Mouse (Mus musculus) lung, embryonic 16.5 days (tissue): Measurements from ENCODE around the gene Olfr1275. TPM values are rescaled to one million over a fixed set of nuclear protein-coding genes. Genes with fewer than 3 reads are reported as not detected.

Experiments used
- ATAC-seq: fragments of 200-750 bp; cut with Nextera tagmentation; 2 replicates; pipeline ENCODE4 v1.8.0; 2017; ENCODE audit warnings: low read depth, mild to moderate bottlenecking, moderate library complexity
- H3K27ac ChIP-seq: fragments of 300-500 bp; sonication (generic); 2 replicates; pipeline ENCODE4 v1.5.1; 2014; ENCODE audit warnings: mild to moderate bottlenecking, control low read depth, low read length
- H3K27me3 ChIP-seq: fragments of 300-500 bp; sonication (generic); 2 replicates; pipeline ENCODE4 v1.6.1; 2014; ENCODE audit warnings: low read depth, low read length, mixed read lengths; ENCODE audit not compliant: control insufficient read depth, insufficient read depth
- H3K36me3 ChIP-seq: fragments of 300-500 bp; sonication (generic); 2 replicates; pipeline ENCODE4 v1.6.1; 2014; ENCODE audit warnings: low read length; ENCODE audit not compliant: control insufficient read depth, insufficient read depth
- H3K4me1 ChIP-seq: fragments of 300-500 bp; sonication (generic); replicated peaks from 2 replicates; pipeline ENCODE4 v1.6.1; 2014; ENCODE audit warnings: low read length, mixed read lengths; ENCODE audit not compliant: control insufficient read depth, insufficient read depth
- H3K4me2 ChIP-seq: fragments of 300-500 bp; sonication (generic); 2 replicates; pipeline ENCODE4 v1.6.1; 2014; ENCODE audit warnings: low read depth, low read length, control low read depth
- H3K4me3 ChIP-seq: fragments of 300-500 bp; sonication (generic); 2 replicates; pipeline ENCODE4 v1.5.1; 2014; ENCODE audit warnings: mild to moderate bottlenecking, low read length, control low read depth
- H3K9ac ChIP-seq: fragments of 300-500 bp; sonication (generic); 2 replicates; pipeline ENCODE4 v1.6.1; 2014; ENCODE audit warnings: low read length, control low read depth
- H3K9me3 ChIP-seq: fragments of 300-500 bp; sonication (generic); 2 replicates; pipeline ENCODE4 v1.6.1; 2016; ENCODE audit warnings: low read length; ENCODE audit not compliant: control insufficient read depth
- WGBS: fragments of 180-500 bp; shearing (Covaris S2); extraction: QIAGEN DNeasy Blood & Tissue Kit; methylation state at CpG from one replicate; pipeline ENCODE4 v1.1.7; 2014; 5-methylcytosine and 5-hydroxymethylcytosine counted together
- polyA plus RNA-seq: library from polyadenylated mRNA; unstranded; fragments of >200 nt; fragmentation: Nextera tagmentation; extraction: Ambion mirVana; gene quantifications from 2 replicates; pipeline ENCODE4 v1.2.1, GENCODE M21; 2015

Olfr1275 gene
- not detected in 2 replicates for polyA plus RNA-seq

- ATAC-seq: no peak
- H3K36me3 ChIP-seq: no peaks in the 10 kb centered on the region
- no peak within 1 kb of the TSS for H3K9ac ChIP-seq
- 78% methylated on average over 1 of the region's 1 CpGs for WGBS
- no peaks in the 10 kb centered on the region for H3K9me3 ChIP-seq
- no peaks in the 10 kb centered on the region for H3K4me1 ChIP-seq
- no peak within 1 kb of the TSS for H3K4me3 ChIP-seq
- no peak within 1 kb of the TSS for H3K4me2 ChIP-seq
- H3K27ac ChIP-seq: no peak within 1 kb of the TSS
- no peaks in the 10 kb centered on the region for H3K27me3 ChIP-seq
Measured at GRCm38 (mm10) chr2:111235186-111235585, at the start of gene Olfr1275. Gene Olfr1275, minus strand, starts transcription at chr2:111235286.

DNA sequence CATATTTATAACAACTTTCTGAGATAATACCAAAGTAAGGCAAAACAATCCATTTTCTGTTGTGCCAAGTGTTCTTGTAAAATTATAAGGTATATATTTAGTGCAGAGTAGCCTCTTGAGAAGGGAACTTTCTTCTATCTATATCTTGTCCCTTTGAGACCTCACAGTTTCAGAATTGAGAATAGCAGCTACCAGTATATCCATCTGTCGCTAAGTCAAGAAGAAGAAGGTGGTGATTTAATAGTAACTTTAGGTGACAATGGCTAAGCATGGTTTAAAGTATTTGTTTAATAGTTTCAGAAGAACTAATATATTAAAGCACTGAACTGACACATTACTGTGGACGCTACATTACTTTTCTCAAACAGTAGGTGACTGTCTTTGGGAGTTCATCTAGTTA lies 38.9 kb upstream of the Olfr1275 start, which contains the start of gene Olfr1277:
Gene Olfr1277 (minus strand): TSS at position 101 of the 400 bp plus-strand sequence.
- H3K4me2 ChIP-seq: no peak within 1 kb of the TSS
- H3K4me1 ChIP-seq: no peaks in the 10 kb centered on the region
- no peak within 1 kb of the TSS for H3K4me3 ChIP-seq
- ATAC-seq: no peak
- no peak within 1 kb of the TSS for H3K9ac ChIP-seq
- 81% methylated on average over 2 of the region's 2 CpGs for WGBS
- H3K9me3 ChIP-seq: peaks cover 2% of the 10 kb centered on the region
- H3K27ac ChIP-seq: no peak within 1 kb of the TSS
- no peaks in the 10 kb centered on the region for H3K36me3 ChIP-seq
- no peaks in the 10 kb centered on the region for H3K27me3 ChIP-seq

GRCm38 (mm10) chr2:111254216-111254615 lies 19.1 kb upstream of the Olfr1275 start, which contains the start of gene Olfr1276:
Gene Olfr1276, plus strand, starts transcription at chr2:111254516.
- H3K36me3 ChIP-seq: no peaks in the 10 kb centered on the region
- no peak within 1 kb of the TSS for H3K9ac ChIP-seq
- no peaks in the 10 kb centered on the region for H3K9me3 ChIP-seq
- no peaks in the 10 kb centered on the region for H3K4me1 ChIP-seq
- H3K4me2 ChIP-seq: no peak within 1 kb of the TSS
- H3K27ac ChIP-seq: no peak within 1 kb of the TSS
- ATAC-seq: no peak
- H3K4me3 ChIP-seq: no peak within 1 kb of the TSS
- no peaks in the 10 kb centered on the region for H3K27me3 ChIP-seq

GRCm38 (mm10) chr2:111229502-111229901 lies 5.6 kb downstream of the Olfr1275 start, which contains the start of gene 4930430A15Rik:
Gene 4930430A15Rik, minus strand, starts transcription at chr2:111229602.
- no peak within 1 kb of the TSS for H3K4me3 ChIP-seq
- 77% methylated on average over 6 of the region's 6 CpGs for WGBS

GRCm38 (mm10) chr2:111182068-111182467 lies 53.0 kb downstream of the Olfr1275 start:
- H3K4me3 ChIP-seq: no peak overlapping the region
- H3K4me2 ChIP-seq: no peak overlapping the region
- no peak overlapping the region for H3K9ac ChIP-seq
- no peak for ATAC-seq
- no peaks in the 10 kb centered on the region for H3K27me3 ChIP-seq
- WGBS: 94% methylated on average over 11 of the region's 11 CpGs
- no peaks in the 10 kb centered on the region for H3K36me3 ChIP-seq
- no peak overlapping the region for H3K27ac ChIP-seq
- no peaks in the 10 kb centered on the region for H3K9me3 ChIP-seq
- no peaks in the 10 kb centered on the region for H3K4me1 ChIP-seq

More at GRCm38 (mm10) chr2:111229502-111229901, 5.6 kb downstream of the Olfr1275 start, which contains the start of gene 4930430A15Rik:
- Histone ChIP-seq H3K4me1 (no peaks in the 10 kb centered on the region), H3K27me3 (no peaks in the 10 kb centered on the region), H3K27ac (no peak within 1 kb of the TSS), H3K4me2 (no peak within 1 kb of the TSS), H3K9me3 (no peaks in the 10 kb centered on the region), H3K9ac (no peak within 1 kb of the TSS), H3K36me3 (no peaks in the 10 kb centered on the region)
- no peak for ATAC-seq

Other genes starting within 250 kb of the Olfr1275 start
- gene Gm13941, start 129.3 kb downstream of the Olfr1275 start, polyA plus RNA-seq: not detected in 2 replicates
- not detected in 2 replicates for gene Gm15130, start 82.3 kb downstream of the Olfr1275 start, polyA plus RNA-seq
- not detected in 2 replicates for gene 4930430A15Rik, start 5.7 kb downstream of the Olfr1275 start, polyA plus RNA-seq
- not detected in 2 replicates for gene Olfr1276, start 19.2 kb upstream of the Olfr1275 start, polyA plus RNA-seq
- not detected in 2 replicates for gene Olfr1277, start 38.8 kb upstream of the Olfr1275 start, polyA plus RNA-seq
- not detected in 2 replicates for gene Olfr1278, start 54.9 kb upstream of the Olfr1275 start, polyA plus RNA-seq
- not detected in 2 replicates for gene Olfr1279, start 65.3 kb upstream of the Olfr1275 start, polyA plus RNA-seq
- gene Olfr1280, start 78.7 kb upstream of the Olfr1275 start, polyA plus RNA-seq: not detected in 2 replicates
- gene Olfr1281, start 91.2 kb upstream of the Olfr1275 start, polyA plus RNA-seq: not detected in 2 replicates
- not detected in 2 replicates for gene Olfr1282, start 100.8 kb upstream of the Olfr1275 start, polyA plus RNA-seq
- not detected in 2 replicates for gene Olfr1283, start 131.5 kb upstream of the Olfr1275 start, polyA plus RNA-seq
- not detected in 2 replicates for gene Olfr1284, start 140.2 kb upstream of the Olfr1275 start, polyA plus RNA-seq
- gene Olfr1286, start 187.8 kb upstream of the Olfr1275 start, polyA plus RNA-seq: not detected in 2 replicates
- gene Olfr1287, start 213.9 kb upstream of the Olfr1275 start, polyA plus RNA-seq: not detected in 2 replicates
- gene Olfr1288, start 238.8 kb upstream of the Olfr1275 start, polyA plus RNA-seq: not detected in 2 replicates
- not detected in 2 replicates for gene Olfr1289, start 245.5 kb upstream of the Olfr1275 start, polyA plus RNA-seq